Mouse (Mus musculus) spleen, postnatal 14 days (tissue): Measurements from ENCODE around the gene Adamts18.
A peak's percentile ranks its signal among the peaks of the same experiment; 100 is the strongest.

Source experiments
- DNase-seq, 2 experiments: peaks; one replicate each; pipeline ENCODE4 v3.0.0; 2021 to 2022; ENCODE audit warnings: low spot score in 2 of 2

The Adamts18 gene

DNA sequence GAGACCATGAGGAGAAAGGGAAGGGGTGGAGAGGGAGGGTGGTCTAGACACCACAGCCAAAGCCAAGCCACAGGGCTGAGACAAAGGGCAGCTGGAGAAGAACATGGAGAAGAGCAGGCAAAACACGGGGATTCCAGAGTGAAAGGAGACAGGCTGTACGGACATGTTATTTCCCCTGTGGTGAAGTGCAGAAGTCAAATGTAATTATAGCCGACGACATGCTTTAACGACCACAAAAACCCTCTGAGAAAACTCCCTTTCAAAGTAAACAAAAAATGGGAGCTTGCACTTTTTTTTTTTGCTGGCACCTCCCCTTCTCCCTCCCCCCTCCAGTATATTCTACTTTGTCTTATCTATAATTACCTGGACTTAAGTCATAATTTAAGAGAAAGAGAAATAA, 92.7 kb downstream of the Adamts18 start:
- no peak for DNase-seq

DNA sequence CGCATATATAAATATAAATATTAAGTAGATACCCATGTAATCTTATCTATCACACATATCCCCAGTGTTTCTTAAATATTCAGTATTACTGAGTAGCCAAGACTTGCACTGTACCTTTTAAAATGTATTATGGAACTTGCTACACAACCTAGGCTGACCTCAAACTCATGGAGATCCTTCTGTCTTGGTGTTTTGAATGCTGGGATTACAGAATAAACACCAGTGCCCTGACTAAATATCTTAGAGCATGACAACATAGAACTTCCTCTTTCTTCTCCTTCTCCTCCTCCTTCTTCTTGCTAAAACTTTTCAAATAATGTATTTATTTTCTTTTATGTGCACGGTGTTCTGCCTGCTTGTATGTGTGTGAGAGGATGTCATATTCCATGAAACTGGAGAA, 95.4 kb downstream of the Adamts18 start:
- DNase-seq: no peak

DNA sequence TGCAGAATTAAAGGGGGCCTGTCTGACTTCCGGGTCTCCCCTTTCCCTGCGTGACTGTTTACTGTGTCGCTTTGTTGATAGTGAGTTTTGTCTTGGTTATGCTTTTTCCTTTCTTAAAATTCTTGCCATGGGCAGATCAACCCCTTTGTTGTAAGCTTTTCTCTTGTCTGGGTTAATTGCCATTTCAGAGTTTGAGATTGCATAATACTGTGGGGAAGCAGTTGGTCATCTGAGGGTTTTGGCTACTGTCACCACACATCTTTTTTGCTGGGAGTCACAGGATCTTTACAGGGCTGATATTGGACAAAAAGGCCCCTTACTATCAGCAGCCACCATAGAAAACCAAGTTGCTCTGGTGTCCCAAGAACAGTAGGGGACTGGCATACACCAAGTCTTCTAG, 96.2 kb downstream of the Adamts18 start:
- no peak for DNase-seq

DNA sequence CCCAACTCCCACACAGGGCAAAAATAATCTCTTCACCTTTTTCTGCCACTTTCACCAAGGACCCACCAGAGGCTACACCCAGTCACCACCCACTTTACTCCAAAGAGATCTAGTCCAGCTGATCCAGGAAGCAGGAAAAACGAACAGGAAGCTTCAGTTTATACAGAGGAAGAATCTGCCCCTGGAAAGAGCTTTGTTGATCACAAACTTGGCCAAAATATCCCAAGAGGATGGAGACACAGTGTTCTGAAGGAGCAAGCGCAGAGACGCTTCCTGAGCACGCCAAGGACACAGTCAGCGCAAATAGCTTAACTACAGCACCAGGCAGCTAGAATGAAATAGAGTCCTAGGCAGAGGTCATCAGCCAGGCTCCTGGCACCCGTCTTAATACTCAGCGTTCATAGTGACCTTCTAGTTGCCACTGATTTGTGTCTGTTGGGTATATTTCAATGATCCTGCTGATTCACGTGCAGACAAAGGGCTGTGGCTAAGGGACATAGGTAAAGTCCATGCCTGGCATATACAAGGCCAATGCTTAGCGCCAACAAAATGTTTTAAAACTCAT, 113.0 kb downstream of the Adamts18 start:
- DNase-seq: no peak

DNA sequence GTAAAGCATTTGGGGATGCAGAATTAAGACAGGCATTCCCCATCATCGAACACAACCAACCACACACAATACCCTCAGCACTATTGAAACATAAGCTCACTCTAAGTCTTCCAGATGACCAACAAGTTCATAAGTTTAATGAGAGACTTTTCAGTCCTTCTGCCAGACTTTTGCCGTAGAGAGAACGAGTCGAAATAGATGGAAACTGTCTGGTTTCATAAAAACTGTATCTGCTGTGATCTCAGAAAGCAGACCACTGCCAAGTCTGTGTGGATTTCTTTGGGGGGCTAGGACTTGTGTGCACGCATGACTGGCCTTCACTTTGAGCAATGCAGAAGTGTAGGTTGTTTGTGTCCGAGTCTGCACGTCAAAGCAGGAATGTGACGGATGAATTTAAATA, 123.2 kb downstream of the Adamts18 start:
- no peak for DNase-seq

DNA sequence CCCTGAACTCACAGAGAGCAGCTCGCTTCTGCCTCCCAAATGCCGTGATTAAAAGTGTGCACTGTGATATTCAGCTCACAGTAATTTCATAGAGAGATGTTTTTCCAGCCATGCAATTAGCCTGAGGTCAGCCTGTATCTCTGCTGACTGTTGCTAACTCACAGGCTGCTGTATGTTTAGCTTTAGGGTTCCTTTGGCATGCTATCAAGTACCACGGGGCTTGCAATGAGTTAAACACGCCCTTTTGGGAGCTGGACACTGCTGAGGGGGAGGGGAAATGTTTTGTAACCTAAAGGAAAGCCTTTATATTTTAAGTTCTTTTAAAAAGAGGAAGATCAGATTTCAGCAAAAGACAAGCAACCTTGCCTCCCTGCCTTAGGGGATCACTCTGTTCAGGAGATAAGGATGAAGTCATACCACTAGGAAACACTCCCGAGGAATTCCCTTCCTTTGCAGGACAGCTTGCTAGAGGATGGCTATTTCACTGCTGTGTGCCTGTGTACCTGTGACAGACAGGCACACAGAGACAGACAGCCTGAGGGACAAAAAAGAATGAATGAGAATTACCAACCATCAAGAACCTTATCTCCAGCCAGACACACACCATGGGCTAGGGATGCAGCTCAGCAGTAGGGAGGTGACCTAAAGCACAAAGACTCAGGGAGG, 124.5 kb downstream of the Adamts18 start:
- DNase-seq: no peak

DNA sequence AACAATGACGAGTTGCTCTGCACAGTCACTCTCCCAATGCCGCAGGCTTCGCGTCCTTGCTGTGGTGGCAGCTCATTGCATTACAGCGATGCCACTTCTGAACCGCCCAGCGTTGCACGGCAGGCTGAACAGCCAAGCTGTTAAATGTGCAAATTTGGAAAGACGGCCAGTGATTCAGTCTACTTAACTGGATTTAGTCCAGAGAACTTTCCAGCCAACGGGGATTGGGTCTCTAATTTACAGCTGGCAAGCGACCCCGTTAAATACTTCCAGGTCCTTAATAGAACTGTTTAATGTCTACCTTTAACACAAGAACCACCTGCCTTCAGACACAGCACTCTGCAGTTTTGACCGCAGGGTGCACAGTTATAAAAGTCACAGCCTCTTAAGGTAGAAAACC, 127.1 kb downstream of the Adamts18 start:
- DNase-seq: no peak

DNA sequence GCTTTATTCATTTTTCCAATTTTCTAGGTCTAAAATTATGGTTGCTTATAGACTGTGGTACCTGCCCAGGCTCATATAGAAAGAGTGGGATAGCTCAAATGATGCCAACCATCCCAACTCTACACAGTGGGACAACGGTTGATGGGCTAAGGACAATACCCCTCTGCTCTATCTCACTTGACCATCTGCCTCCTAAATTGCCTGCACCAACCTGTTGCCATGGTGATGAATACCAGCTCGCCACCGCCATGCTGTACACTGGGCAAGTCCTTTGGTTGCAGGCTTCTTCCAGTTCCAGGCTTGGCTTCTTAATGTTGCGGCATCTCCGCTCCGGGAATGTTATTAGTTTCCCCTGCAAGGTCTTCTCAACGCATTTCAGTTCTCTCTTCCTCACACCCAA, 143.6 kb downstream of the Adamts18 start:
- DNase-seq: no peak

DNA sequence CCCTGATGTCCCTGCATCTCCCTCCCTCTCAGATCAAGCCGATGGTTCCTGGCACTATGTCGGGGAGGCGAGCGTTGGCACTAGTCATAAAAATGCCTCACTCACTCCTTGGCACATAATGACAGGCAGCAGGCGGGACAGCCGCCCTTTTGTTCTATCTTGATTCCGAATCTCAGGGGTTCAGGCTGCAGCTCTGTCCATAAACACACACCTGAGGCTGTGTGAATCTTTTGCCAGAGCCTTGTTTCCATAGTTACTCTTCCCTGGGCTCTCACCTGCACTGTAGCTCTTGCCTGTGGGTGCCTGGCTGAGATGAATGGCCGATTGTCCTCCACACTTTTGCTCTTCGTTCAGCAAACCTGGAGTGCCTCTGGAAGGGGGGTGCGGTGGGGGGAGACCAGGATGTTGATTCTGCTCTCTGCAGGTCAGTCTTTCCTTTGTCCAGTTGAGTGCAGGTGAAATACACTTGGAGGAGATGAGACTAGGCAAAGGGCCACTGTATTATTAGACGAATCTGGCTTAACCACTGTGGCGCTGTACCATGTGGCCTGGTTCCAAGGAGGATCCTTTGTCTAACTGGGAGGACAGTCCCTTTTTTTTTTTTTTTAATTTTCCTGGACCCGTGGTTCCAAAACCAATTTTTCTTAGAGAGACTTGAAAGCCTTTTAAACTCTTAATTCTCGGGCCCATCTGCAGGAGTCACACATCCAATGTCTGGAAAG, 156.8 kb downstream of the Adamts18 start:
- DNase-seq: no peak

DNA sequence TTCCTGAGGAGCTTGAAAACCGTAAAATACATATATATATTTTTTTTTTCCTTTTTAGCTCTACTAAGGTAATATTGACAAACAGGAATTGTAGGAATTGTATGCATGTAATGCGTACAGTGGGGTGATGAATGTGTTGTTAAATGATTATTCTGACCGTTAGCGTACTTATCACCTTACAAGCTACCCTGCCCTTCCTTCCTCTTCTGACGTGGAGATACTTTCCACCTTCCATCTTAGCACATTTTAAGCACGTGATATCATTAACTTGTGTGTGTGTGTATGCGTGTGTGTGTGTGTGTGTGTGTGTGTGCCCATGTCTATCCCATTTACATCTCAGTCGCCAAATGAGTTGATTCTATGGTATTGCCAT, 160.0 kb downstream of the Adamts18 start:
- DNase-seq: no peak

DNA sequence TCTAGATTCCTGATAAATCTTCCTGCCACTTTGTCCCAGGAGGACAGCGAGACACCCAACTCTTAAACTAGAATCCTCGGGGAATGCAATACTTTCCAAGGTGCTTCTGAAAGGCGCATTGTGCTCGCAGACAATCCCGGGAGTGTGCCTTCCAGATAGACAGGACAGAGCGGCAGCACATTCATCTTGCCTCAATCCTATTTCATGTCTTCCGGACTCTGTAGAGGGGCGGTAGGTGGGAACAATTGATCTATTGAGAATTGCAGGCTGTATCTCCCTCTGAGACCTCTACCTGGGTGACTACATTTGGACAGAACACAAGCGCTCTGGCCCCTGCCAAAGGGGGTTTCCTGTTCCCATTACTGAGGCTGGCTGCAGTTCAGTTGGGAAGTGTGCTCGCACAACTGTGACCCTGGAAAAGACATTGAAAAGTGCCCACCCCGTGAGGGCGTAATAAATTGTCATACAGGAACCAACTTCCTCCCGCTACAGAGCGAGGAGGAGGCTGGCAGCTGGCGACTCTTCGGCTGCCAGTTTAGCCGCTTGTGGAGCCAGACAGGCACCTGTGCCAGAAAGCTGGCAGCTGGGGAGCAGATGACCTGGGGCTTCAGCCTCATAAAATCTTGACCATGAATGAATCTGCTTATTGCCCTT, 160.5 kb downstream of the Adamts18 start:
- DNase-seq: no peak

DNA sequence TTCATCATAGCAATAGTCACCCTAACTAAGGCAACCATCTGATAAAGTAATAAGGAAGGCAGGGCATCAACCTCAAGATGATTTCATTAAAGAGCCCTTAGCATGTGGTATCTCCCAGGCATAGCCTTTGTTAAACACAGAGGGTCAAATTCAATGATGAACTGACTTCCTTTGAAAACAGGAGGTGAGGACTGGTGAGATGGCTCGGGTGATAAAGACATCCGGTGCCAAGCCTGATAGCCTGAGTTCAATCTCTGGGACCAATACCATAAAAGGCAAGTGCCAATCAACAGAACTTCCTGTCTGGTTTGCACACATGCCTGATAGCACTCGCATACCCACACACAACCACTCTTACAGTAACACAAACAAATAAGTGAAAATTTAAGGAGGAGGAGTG, 169.2 kb downstream of the Adamts18 start:
- no peak for DNase-seq

DNA sequence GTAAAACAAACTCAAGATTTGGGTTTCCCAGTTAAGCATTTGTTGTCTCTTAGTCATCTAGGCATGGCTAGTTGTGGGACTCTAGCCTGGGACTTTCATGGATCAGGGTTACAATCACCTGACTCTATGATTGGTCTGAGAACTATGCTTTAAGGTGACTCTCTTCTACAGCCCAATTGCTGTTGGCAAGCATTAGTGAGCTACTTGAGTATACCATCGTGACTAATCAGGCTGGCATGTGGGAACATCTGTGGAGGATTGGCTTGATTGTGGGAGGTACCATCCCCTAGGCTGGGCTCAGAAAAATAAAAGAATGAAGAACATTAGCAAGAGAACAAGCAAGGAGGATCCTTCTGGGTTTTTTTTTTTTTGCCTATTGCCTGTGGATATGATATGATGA, 171.7 kb downstream of the Adamts18 start:
- DNase-seq: no peak

DNA sequence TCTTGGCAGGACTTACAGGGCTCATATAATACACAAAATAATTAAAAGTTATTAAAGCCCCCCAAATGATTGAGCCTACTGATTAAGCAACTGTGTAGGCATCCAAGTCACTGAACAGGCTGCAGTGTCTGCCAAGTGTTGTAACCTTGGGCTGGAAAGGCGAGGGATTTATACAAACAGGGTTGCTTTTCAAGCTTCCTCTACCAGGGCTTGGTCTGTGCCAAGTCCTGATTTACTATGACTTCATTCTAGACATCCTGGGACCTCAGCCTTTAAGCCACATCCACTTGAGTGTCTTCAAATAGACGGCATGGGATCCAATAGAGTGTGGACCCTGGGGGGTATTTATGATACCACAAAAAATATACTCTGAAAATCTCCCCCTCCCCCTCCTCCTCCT, 173.3 kb downstream of the Adamts18 start:
- DNase-seq: no peak

DNA sequence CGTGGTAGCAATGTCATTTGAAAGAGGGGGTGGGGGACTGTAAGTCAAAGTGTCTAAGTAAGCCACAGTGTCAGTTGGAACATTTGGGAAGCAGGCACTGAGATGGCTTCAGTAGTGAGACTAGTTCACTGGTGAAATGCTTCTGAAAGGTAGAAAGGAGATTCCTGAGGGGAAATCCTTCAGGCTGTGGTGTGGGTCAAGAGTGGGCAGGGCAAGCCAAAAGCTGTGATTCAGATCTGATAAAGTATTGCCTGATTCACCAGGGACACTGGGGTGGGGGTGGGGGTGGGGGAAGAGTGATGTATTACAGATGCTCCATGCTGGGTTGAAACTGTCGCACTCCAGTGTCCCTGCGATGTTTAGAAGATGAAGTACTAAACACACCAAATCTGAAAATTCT, 173.9 kb downstream of the Adamts18 start:
- DNase-seq: no peak

DNA sequence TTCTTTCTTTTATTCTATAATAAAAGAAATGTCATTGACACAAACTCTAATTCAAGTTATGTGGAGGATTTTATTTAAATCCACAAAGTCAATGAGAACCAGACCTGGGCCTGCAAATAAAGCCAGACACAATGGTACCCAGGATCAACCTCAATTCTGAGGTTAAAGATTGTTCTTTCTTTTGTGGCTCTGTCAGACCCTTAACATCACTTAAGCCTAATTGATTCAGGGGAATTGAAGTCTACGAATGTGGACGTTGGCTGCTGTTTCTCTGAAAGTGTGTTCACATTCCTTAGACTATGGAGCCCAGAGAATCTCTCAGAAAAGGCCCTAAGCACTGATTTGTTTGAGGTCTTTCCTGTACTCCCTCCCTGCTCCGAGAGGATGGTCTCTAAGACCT, 175.2 kb downstream of the Adamts18 start:
- no peak for DNase-seq

DNA sequence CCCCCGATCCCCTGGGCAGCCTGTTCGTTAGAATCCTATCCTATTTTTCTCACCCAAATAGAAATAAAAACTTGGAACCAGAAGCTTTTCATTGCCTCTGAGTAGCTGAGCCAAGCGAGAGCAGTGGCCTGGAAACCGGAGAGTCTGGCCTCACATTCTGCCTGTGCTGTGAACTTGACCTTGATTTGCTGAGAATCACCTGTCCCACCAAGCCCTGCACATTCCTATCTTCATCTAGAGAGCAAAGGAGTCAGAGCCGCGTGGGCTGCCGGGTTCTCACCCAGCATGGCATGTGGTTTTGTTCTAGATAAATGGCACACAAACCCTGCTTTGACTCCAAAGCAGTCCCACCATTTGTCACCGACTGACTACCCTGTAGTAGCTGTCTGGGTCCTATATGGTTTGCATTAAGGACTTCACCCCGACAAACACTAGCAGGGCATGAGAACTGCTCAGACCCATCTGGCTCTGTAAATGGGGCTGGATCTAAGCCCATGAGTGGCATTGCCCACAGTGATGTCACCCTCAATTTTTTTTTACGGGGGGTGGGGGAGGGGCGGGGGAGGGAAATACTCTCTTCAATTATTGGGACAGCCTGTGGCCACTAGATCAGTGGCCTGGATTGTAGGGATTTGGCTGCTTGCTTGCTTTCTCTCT, 175.8 kb downstream of the Adamts18 start:
- DNase-seq: no peak

DNA sequence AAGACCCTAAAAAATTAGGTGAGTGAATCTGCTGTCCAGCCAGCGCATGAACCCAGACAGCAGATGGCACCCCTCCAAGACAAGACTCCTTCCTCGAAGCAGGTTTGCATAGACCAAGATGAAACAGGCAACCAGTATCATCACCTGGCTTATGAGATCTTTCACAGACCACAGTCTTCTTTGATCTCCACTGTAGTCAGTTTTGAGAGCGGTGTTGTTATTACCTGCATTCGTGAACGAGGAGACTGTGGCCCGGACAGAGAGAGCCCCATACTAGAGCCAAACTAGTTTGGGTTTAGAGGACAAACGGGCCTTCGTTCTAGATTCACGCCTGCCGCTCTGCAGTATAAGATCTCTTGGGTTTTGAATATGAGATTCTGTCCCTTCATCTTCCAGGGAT, 178.6 kb downstream of the Adamts18 start:
- no peak for DNase-seq

DNA sequence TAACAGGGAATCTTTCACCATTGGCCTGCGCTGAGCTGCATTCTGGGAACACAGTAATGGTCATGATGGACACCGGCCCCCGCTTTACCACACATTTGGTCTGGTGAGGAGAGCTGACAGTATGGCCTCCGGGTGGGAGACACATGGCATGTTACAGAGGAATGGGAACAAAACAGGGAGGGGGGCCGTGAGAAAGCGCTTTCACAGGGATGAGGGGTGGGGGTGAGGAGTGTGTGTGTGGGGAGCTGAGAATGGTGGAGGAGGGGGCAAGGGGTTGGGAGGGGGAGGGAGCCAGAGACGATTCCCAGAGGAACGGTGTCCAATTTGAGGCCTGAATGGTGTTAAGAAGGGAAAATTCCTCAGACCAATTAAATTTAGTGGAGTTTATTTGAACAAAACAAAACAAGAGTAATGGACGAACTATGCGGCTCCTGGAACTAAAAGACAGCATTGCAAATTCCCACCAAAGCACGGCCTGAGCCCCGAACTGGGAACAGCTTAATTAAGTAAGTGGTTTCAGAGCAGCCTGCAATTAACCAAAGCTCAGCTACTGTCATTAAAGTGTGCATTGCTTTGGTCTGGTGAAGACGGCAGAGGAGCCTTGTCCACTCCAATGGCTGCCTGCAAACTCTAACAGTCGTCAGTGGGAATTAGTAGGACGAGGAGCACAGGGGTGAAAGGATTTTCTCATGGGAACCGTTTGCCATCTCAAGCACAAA, 181.7 kb downstream of the Adamts18 start:
- DNase-seq: no peak

DNA sequence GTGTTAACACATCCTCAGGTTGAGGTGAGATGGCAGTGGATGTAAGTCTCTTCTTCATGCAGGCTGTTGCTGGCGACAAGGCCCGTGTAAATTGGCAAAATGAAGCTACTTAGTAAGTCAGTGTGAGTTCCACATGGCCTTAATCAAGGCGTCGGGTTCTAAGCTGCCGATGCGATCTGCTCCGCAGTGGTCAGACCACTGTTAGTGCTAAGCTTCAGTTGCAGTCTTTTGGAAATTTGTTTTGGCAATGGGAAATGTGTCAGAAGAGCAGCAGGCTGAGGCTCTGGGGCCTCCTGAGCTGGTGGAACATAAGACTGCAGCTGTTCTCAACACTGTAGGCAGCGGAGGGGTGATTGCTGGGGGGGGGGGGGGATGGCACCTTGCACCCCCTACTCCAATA, 182.6 kb downstream of the Adamts18 start:
- DNase-seq: no peak

DNA sequence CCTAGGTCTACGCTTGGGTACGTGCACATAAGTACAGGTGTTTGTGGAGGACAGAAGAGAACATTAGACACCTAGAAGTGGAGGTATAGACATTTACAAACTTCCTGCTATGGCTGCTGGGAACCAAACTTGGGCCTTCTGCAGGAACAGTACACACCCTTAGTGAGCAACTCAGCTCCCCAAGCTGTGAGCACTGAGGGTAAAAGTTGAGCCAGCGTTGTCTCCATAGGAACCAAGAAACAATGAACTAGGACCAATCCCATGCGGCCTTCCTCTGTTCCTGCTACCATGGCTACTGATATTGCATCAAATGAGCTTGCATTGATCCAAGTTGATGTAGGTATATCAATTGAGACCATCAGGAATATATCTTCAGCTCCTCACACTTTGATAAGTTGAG, 183.5 kb downstream of the Adamts18 start:
- no peak for DNase-seq

DNA sequence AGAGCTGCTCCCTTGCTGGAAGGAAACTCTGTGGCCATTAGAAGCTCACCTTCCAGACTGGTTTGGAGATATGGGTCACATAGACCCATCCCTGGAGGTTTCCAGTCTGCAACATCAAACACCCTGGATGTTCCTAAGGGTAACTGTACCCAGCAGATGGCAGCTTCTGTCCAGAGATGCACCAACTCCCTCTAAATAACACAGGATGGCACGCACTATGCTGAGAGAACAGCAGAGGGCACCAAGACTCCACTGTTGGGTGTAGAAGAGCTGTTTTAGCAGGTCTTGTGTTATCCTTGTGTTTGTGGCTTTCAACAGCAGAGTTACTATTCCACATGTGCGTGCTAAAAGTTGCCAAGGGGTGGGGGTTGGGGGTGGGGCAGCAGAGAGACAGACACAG, 184.0 kb downstream of the Adamts18 start:
- peak in 1 of 2 experiments; percentile 31 for DNase-seq
